Mouse (Mus musculus) neural tube, embryonic 11.5 days (tissue): ENCODE data around the gene Gm20431. TPM values are rescaled to one million over a fixed set of nuclear protein-coding genes. Genes with fewer than 3 reads are reported as not detected.

ENCODE experiments used
- ATAC-seq: fragments of 200-750 bp; cut with Nextera tagmentation; 2 replicates; pipeline ENCODE4 v1.8.0; 2017; ENCODE audit warnings: moderate number of reproducible peaks, mild to moderate bottlenecking, moderate TSS enrichment, moderate library complexity; ENCODE audit not compliant: insufficient read depth, low FRiP score, low TSS enrichment
- DNase-seq: peaks from one replicate; pipeline ENCODE4 v3.0.0-alpha.2; 2015; ENCODE audit warnings: low spot score
- H3K27ac ChIP-seq: fragments of 300-500 bp; sonication (generic); 2 replicates; pipeline ENCODE4 v1.5.1; 2014; ENCODE audit warnings: low read depth, mild to moderate bottlenecking, low read length
- H3K27me3 ChIP-seq: fragments of 300-500 bp; sonication (generic); 2 replicates; pipeline ENCODE4 v1.6.1; 2014; ENCODE audit warnings: mild to moderate bottlenecking, low read length, mixed read lengths; ENCODE audit not compliant: control insufficient read depth, insufficient read depth
- H3K36me3 ChIP-seq: fragments of 300-500 bp; sonication (generic); 2 replicates; pipeline ENCODE4 v1.6.1; 2014; ENCODE audit warnings: mild to moderate bottlenecking, low read length, moderate library complexity, mixed read lengths; ENCODE audit not compliant: control insufficient read depth, insufficient read depth
- H3K4me1 ChIP-seq: fragments of 300-500 bp; sonication (generic); 2 replicates; pipeline ENCODE4 v1.6.1; 2014; ENCODE audit warnings: low read length, mixed read lengths; ENCODE audit not compliant: control insufficient read depth, insufficient read depth
- H3K4me2 ChIP-seq: fragments of 300-500 bp; sonication (generic); 2 replicates; pipeline ENCODE4 v1.6.1; 2014; ENCODE audit warnings: low read depth, mild to moderate bottlenecking, moderate library complexity
- H3K4me3 ChIP-seq: fragments of 300-500 bp; sonication (generic); 2 replicates; pipeline ENCODE4 v1.5.1; 2014; ENCODE audit warnings: low read depth, low read length
- H3K9ac ChIP-seq: fragments of 300-500 bp; sonication (generic); 2 replicates; pipeline ENCODE4 v1.6.1; 2014; ENCODE audit warnings: mild to moderate bottlenecking, low read length
- H3K9me3 ChIP-seq: fragments of 300-500 bp; sonication (generic); 2 replicates; pipeline ENCODE4 v1.6.1; 2016; ENCODE audit warnings: low read length; ENCODE audit not compliant: control insufficient read depth
- WGBS: fragments of 180-500 bp; shearing (Covaris S2); extraction: QIAGEN DNeasy Blood & Tissue Kit; methylation state at CpG from one replicate; pipeline ENCODE4 v1.1.7; 2014; 5-methylcytosine and 5-hydroxymethylcytosine counted together
- polyA plus RNA-seq: library from polyadenylated mRNA; unstranded; fragments of >200 nt; fragmentation: Nextera tagmentation; extraction: Ambion mirVana; gene quantifications from 2 replicates; pipeline ENCODE4 v1.2.1, GENCODE M21; 2014

The Gm20431 gene
- polyA plus RNA-seq, 1 experiment from 2014 or later, result not detected

DNA sequence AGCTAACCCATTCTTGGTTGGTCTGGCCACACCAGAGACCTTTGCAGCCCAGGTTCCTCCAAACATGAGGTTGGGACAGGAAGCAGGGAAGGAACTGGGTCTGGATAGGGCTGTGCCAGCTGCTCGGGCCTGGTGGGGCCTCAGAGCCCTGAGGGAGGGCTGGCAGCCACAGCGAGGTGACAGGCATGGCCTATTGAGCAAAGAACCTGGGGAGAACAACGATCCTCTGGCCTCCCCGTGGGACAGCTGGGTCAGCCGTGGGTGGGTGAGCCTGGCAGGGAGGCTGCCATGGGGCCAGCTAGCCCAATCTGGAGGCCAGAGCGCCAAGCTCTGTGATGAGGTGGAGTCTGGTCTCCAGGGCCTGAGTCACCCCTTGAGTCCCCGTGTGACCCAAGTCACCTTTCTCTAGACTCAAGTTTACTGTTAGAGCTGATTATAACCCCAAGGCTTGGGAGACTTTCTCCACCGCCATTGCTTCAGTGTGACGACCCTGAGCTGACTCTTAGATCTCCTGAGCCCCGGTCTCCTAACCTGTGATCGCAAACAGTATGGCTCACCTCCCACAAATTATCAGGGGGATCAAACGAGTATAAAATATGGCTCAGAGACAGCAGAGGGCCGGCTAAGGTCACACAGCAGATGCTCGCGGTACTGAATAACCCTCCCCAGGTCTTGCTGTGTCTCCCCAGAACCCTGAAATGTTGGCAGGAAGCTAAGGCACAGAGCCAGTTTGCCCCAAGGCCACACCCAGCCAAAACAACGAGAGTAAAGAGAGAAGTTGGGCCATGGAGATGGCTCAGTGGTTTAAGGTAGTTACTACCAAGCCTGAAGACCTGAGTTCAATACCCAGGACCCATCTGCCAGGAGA is 25.3 kb upstream of the Gm20431 start:
- 74% methylated on average over 16 of the region's 16 CpGs for WGBS
- Histone ChIP-seq H3K4me3 (no peak overlapping the region), H3K36me3 (no peaks in the 10 kb centered on the region), H3K9ac (no peak overlapping the region), H3K27ac (no peak overlapping the region), H3K9me3 (no peaks in the 10 kb centered on the region), H3K27me3 (peaks cover 37% of the 10 kb centered on the region), H3K4me2 (no peak overlapping the region), H3K4me1 (peaks cover 8% of the 10 kb centered on the region)
- DNase-seq, result no peak
- no peak for ATAC-seq

DNA sequence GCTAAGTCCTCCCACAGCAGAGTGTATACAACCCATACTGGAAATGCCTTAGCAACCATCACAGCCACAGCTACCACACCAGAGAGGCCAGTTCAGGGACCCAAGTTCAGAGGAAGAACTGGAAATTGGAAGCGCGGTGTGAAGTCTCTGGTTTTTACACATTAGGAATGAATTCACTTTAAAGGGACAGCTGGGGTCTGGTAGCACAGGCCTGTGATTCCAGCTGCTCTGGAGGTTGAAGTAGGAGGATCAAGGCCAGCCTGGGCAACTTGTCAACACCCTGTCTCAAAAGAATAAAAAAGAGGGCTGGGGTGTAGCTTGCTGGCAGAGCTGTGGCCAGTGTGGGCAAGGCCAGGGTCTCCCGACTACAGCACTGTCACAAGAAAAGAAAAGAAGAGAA is 24.6 kb upstream of the Gm20431 start:
- H3K4me2 ChIP-seq, result no peak overlapping the region
- H3K36me3 ChIP-seq, result no peaks in the 10 kb centered on the region
- H3K27ac ChIP-seq, result no peak overlapping the region
- peaks cover 29% of the 10 kb centered on the region for H3K27me3 ChIP-seq
- no peak overlapping the region for H3K9ac ChIP-seq
- no peaks in the 10 kb centered on the region for H3K9me3 ChIP-seq
- ATAC-seq, result no peak
- H3K4me3 ChIP-seq, result no peak overlapping the region
- WGBS, result 84% methylated on average over 3 of the region's 3 CpGs
- no peak for DNase-seq
- peaks cover 8% of the 10 kb centered on the region for H3K4me1 ChIP-seq

DNA sequence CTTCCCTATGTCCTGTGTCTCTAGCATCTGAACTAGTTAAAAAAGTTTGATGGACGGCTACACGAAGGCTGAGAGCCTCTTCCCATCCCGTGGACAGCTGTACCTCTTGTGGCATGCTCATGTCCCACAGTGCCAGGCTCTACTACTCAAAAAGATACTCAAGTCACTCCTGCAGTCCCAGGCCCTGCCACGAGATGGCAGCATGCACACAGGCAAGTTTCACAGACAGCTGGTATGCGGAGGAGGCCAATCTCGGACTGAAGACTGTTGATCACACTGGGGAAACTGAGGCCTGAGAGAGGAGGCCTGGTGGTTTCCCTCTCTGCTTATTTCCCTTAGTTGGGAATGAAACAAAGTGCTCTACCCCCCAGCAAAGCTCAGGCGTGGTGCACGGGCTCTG is 23.8 kb upstream of the Gm20431 start:
- Histone ChIP-seq H3K4me1 (peaks cover 8% of the 10 kb centered on the region), H3K4me2 (no peak overlapping the region), H3K27me3 (peaks cover 23% of the 10 kb centered on the region), H3K36me3 (no peaks in the 10 kb centered on the region), H3K9me3 (no peaks in the 10 kb centered on the region), H3K9ac (no peak overlapping the region), H3K27ac (no peak overlapping the region), H3K4me3 (no peak overlapping the region)
- 11% methylated on average over 8 of the region's 8 CpGs for WGBS
- DNase-seq, result peak; percentile 94
- ATAC-seq, result 0 out of 2 replicates have a peak, but pooled peaks have one; percentile 5

DNA sequence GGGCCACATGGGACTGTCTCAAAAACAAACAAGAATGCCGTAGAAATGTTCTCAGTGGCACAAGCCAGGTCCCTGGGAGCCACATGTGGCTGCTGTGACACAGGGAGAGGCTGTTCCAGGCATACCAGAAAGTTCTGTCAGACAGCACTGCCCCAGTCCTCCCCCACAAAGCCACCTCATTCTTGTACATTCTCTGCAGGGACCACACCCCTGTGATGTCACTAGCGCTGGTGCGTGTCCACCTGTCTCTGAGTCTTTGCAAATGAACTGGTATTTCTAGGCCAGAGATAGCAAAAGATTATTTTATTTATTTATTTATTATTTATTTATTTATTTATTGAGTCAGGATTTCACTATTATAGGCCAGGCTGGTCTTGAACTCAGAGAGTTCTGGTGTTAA is 22.4 kb upstream of the Gm20431 start:
- Histone ChIP-seq H3K27ac (no peak overlapping the region), H3K36me3 (no peaks in the 10 kb centered on the region), H3K4me2 (no peak overlapping the region), H3K4me1 (no peaks in the 10 kb centered on the region), H3K4me3 (no peak overlapping the region), H3K9ac (no peak overlapping the region), H3K27me3 (0 out of 2 replicates have a peak, but pooled peaks cover 12% of the 10 kb centered on the region), H3K9me3 (no peaks in the 10 kb centered on the region)
- no peak for ATAC-seq
- DNase-seq, result no peak
- WGBS, result 85% methylated on average over 3 of the region's 3 CpGs

DNA sequence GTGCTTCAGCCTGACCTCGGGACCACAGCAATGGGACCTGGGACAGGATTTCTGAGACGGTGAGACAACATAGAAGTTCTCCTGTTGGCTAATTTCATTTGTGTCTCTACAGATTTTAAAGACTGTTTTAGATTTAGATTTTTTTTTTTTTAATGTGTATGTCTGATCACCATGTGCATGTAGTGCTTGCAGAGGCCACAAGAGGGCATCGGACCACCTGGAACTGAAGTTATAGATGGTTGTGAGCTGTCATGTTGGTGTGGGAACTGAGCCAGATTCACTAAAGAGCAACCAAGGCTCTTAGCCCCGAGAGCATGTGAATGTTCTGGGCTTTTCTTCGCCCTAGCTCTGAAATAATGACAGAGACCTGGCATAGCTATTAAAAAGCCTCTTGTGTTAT is 19.4 kb upstream of the Gm20431 start:
- Histone ChIP-seq H3K4me1 (no peaks in the 10 kb centered on the region), H3K27ac (no peak overlapping the region), H3K4me3 (no peak overlapping the region), H3K9me3 (no peaks in the 10 kb centered on the region), H3K36me3 (no peaks in the 10 kb centered on the region), H3K27me3 (0 out of 2 replicates have a peak, but pooled peaks cover 4% of the 10 kb centered on the region), H3K4me2 (no peak overlapping the region), H3K9ac (no peak overlapping the region)
- DNase-seq (peak; percentile 47), ATAC-seq (no peak)
- WGBS, result 57% methylated on average over 5 of the region's 5 CpGs

DNA sequence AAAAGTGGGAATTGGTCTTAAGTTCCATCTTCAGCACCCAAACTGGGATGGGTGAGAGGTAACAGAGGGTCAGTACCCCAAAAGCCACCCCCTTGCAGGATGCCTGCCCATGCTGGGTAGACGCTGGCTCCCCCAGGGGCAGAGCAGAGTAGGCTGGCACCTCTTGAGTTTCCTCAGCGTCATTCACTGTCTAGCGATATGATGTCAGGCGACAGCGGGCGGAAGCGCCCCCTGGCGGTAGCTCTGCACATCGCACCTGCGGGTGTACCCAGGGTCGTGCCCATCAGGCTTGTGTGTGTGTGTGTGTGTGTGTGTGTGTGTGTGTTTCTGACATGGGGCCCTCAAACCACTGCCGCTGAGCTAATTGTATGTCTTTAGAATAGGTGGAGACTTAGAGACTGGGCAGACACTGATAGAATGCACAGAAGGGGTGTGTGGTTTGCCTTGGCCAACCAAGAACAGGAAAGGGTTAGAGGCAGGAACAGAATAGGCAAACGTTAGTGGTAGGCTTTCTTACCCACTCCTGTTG is 18.7 kb upstream of the Gm20431 start:
- H3K27ac ChIP-seq, result no peak overlapping the region
- DNase-seq, result peak; percentile 86
- no peak overlapping the region for H3K9ac ChIP-seq
- no peaks in the 10 kb centered on the region for H3K36me3 ChIP-seq
- no peaks in the 10 kb centered on the region for H3K27me3 ChIP-seq
- no peaks in the 10 kb centered on the region for H3K4me1 ChIP-seq
- H3K4me2 ChIP-seq, result no peak overlapping the region
- 1% methylated on average over 13 of the region's 13 CpGs for WGBS
- no peaks in the 10 kb centered on the region for H3K9me3 ChIP-seq
- H3K4me3 ChIP-seq, result no peak overlapping the region
- ATAC-seq, result peak; percentile 84

DNA sequence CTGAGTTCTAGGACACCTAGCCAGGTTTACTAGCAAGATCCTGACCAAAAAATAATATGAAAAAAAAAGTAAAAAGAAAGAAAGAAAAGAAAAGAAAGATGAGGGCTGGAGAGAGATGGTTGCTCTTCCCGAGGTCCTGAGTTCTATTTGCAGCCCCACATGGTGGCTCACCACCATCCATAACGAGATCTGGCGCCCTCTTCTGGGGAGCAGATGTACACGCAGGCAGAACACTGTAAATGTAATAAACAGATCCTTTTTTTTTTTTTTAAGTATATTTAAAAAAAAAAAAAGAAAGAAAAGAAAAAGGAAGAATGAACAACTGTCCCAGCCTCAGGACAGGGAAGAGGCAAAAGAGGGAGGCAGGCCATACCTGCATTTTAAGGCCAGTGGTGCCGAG is 17.3 kb upstream of the Gm20431 start:
- H3K36me3 ChIP-seq, result no peaks in the 10 kb centered on the region
- no peak overlapping the region for H3K4me3 ChIP-seq
- H3K4me1 ChIP-seq, result no peaks in the 10 kb centered on the region
- no peaks in the 10 kb centered on the region for H3K9me3 ChIP-seq
- ATAC-seq, result no peak
- H3K4me2 ChIP-seq, result no peak overlapping the region
- 48% methylated on average over 5 of the region's 5 CpGs for WGBS
- H3K27ac ChIP-seq, result no peak overlapping the region
- H3K27me3 ChIP-seq, result no peaks in the 10 kb centered on the region
- DNase-seq, result no peak
- no peak overlapping the region for H3K9ac ChIP-seq

DNA sequence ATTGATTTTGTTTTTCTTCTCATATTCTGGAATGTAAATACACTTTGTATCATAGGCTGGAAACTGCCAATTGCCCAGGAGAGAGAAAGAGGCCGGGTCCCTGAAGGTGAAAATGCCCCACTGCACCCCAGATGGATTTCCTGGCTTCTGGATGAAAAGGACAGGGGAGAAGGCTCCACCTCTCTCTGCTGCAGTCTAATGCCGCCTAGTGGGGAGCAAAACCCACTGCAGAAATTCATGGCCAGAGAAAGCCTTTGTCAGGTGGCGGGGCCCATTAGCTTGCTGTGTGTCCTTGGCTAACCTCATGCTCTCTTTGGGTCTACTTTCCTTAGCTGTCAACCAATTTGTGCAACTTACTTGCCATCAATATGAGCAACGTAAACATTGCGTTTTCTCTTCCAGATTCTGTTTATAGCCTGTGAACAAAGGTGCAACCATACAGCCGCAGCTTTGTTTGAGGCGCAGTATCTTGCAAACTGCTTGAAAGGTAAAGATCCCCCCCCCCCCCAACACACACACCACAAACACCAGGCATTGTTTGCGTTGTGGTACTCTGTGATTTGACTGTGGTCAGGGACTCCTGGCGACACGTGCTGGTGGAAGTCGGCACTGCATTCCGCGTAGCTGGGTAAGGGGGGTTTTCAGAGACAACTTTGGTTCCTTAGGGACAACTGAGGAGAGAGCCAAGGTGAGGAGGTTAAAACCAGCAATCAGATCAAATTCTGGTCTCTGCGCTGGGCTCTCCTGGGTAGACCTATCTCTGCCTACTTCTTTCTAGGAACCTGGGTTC is 14.0 kb upstream of the Gm20431 start:
- 41% methylated on average over 14 of the region's 14 CpGs for WGBS
- Histone ChIP-seq H3K27ac (no peak overlapping the region), H3K4me1 (no peaks in the 10 kb centered on the region), H3K36me3 (no peaks in the 10 kb centered on the region), H3K27me3 (no peaks in the 10 kb centered on the region), H3K9ac (no peak overlapping the region), H3K4me2 (no peak overlapping the region), H3K9me3 (no peaks in the 10 kb centered on the region), H3K4me3 (no peak overlapping the region)
- DNase-seq, result peak; percentile 46
- ATAC-seq, result no peak
